Mouse (Mus musculus): Measurements from ENCODE around the gene Hcls1. TPM values are rescaled to one million over a fixed set of nuclear protein-coding genes. Genes with fewer than 3 reads are reported as not detected.

Hcls1 gene
- polyA plus RNA-seq, 1 experiment from 2014 or later = 7.8 TPM

DNA sequence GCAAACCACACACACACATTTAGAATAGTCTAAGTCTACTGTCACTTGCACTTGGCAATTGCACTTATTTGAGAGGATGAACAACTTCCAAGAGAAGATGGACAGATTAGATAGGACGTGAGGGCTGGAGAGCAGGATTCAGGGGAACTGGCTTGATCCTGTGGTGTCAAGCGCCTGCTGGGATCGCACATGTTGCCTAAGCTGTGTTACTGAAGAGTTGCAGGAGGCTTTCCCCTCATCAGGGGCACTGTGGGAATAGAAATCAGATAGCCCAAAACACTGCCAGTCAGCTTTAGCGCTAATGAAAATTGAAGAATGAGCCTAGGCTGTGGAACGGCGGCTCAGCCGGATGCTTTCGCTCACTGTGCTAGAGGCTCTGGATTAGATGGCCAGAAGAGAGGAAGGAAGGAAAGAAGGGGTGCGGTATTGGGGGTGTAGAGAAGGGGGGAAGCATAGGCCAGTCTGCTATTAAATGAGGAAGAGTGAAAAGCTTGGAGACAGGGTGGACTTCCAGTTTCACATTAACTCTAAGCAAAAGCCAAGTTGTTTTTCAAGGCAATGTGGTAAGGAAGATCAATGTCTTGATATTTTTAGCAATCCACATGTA, 64.7 kb downstream of the Hcls1 start:
- H3K4me2 ChIP-seq = no peak overlapping the region
- H3K27ac ChIP-seq = no peak overlapping the region
- ATAC-seq (ENCODE audit: borderline replicate concordance, extremely low read depth, low FRiP score, low TSS enrichment) = no peak
- no peaks in the 10 kb centered on the region for H3K9me3 ChIP-seq
- H3K27me3 ChIP-seq = no peaks in the 10 kb centered on the region
- H3K36me3 ChIP-seq = no peaks in the 10 kb centered on the region
- WGBS = 70% methylated on average over 9 of the region's 9 CpGs
- H3K9ac ChIP-seq = no peak overlapping the region
- H3K4me1 ChIP-seq = no peaks in the 10 kb centered on the region
- H3K4me3 ChIP-seq = no peak overlapping the region

GRCm38 (mm10) chr16:37009262-37009661, 74.5 kb downstream of the Hcls1 start:
- Histone ChIP-seq H3K36me3 (no peaks in the 10 kb centered on the region), H3K27ac (no peak overlapping the region), H3K9ac (no peak overlapping the region), H3K4me2 (no peak overlapping the region), H3K4me3 (no peak overlapping the region), H3K27me3 (no peaks in the 10 kb centered on the region), H3K4me1 (peaks cover 11% of the 10 kb centered on the region; the same call in 1 of the 2 replicates), H3K9me3 (no peaks in the 10 kb centered on the region)
- WGBS = 53% methylated on average over 6 of the region's 6 CpGs
- ATAC-seq (ENCODE audit: borderline replicate concordance, extremely low read depth, low FRiP score, low TSS enrichment) = no peak

DNA sequence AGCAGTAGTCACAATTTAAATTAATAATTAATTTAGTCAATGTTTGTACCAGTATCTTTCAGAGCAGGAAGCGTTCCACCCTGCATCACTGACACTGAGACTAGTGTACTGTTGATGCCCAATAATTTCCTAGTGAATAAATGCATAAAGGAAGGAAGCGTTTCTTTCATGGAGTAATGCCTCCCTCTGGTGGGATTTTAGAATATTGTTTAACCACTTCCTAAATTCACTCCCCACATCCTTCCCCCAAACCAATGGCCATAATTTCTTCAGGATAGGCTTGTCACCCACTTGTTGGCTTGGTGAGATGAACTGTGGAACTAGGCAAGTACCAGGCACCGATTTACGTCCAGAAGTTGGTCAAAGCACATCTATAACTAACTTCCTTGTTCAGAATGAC, 75.6 kb downstream of the Hcls1 start:
- WGBS = 46% methylated on average over 4 of the region's 4 CpGs
- Histone ChIP-seq H3K27ac (no peak overlapping the region), H3K4me2 (0 out of 2 replicates have a peak overlapping the region, but pooled peaks have one; percentile 90)

GRCm38 (mm10) chr16:37011061-37011921, 76.5 kb downstream of the Hcls1 start, which contains the start of gene Polq:
Gene Polq (plus strand): TSS chr16:37011786.
- peak; percentile 99 for ATAC-seq (ENCODE audit: borderline replicate concordance, extremely low read depth, low FRiP score, low TSS enrichment)

More for the DNA sequence above, 75.6 kb downstream of the Hcls1 start:
- no peak for ATAC-seq (ENCODE audit: borderline replicate concordance, extremely low read depth, low FRiP score, low TSS enrichment)
- H3K27me3 ChIP-seq = no peaks in the 10 kb centered on the region
- H3K4me3 ChIP-seq = no peak overlapping the region
- no peaks in the 10 kb centered on the region for H3K36me3 ChIP-seq
- peaks cover 11% of the 10 kb centered on the region; the same call in 1 of the 2 replicates for H3K4me1 ChIP-seq
- H3K9ac ChIP-seq = no peak overlapping the region
- no peaks in the 10 kb centered on the region for H3K9me3 ChIP-seq

GRCm38 (mm10) chr16:37011922-37012289, 77.1 kb downstream of the Hcls1 start:
- Histone ChIP-seq H3K36me3 (no peaks in the 10 kb centered on the region), H3K27me3 (no peaks in the 10 kb centered on the region), H3K27ac (no peak overlapping the region), H3K4me1 (peaks cover 11% of the 10 kb centered on the region; the same call in 1 of the 2 replicates), H3K4me2 (peak overlapping the region; percentile 90), H3K9ac (peak overlapping the region; percentile 80), H3K4me3 (peak overlapping the region; percentile 83), H3K9me3 (no peaks in the 10 kb centered on the region)
- under 1% methylated on average over 26 of the region's 26 CpGs for WGBS
- ATAC-seq (ENCODE audit: borderline replicate concordance, extremely low read depth, low FRiP score, low TSS enrichment) = peak; percentile 61

More at GRCm38 (mm10) chr16:37011061-37011921, 76.5 kb downstream of the Hcls1 start, which contains the start of gene Polq:
- Histone ChIP-seq H3K4me1 (peaks cover 11% of the 10 kb centered on the region; the same call in 1 of the 2 replicates), H3K4me3 (peak within 1 kb of the TSS; percentile 83), H3K27me3 (no peaks in the 10 kb centered on the region), H3K9ac (peak within 1 kb of the TSS; percentile 80), H3K27ac (no peak within 1 kb of the TSS), H3K9me3 (no peaks in the 10 kb centered on the region), H3K36me3 (no peaks in the 10 kb centered on the region), H3K4me2 (peak within 1 kb of the TSS; percentile 90)
- WGBS = 5% methylated on average over 30 of the region's 30 CpGs

GRCm38 (mm10) chr16:37012336-37012735, 77.6 kb downstream of the Hcls1 start:
- H3K9me3 ChIP-seq = no peaks in the 10 kb centered on the region
- peak overlapping the region; percentile 80 for H3K9ac ChIP-seq
- H3K27me3 ChIP-seq = no peaks in the 10 kb centered on the region
- H3K27ac ChIP-seq = no peak overlapping the region
- H3K4me2 ChIP-seq = peak overlapping the region; percentile 90
- ATAC-seq (ENCODE audit: borderline replicate concordance, extremely low read depth, low FRiP score, low TSS enrichment) = no peak
- H3K4me3 ChIP-seq = peak overlapping the region; percentile 83
- H3K4me1 ChIP-seq = peaks cover 11% of the 10 kb centered on the region; the same call in 1 of the 2 replicates
- no peaks in the 10 kb centered on the region for H3K36me3 ChIP-seq
- 24% methylated on average over 5 of the region's 5 CpGs for WGBS

Other genes with a start within 250 kb of the Hcls1 start
- 6.0 and 7.1 TPM in 2 replicates for gene Ildr1, start 241.0 kb upstream of the Hcls1 start, polyA plus RNA-seq (2015; fragmentation: Nextera tagmentation; extraction: Ambion mirVana)
- 41.7 and 42.8 TPM in 2 replicates for gene Slc15a2, start 150.0 kb upstream of the Hcls1 start, polyA plus RNA-seq (2015; fragmentation: Nextera tagmentation; extraction: Ambion mirVana)
- gene Iqcb1, start 106.6 kb upstream of the Hcls1 start, polyA plus RNA-seq (2015; fragmentation: Nextera tagmentation; extraction: Ambion mirVana) = 30.2 and 32.2 TPM in 2 replicates
- 0.90 and 1.5 TPM in 2 replicates for gene Eaf2, start 60.0 kb upstream of the Hcls1 start, polyA plus RNA-seq (2015; fragmentation: Nextera tagmentation; extraction: Ambion mirVana)
- gene Golgb1, start 59.8 kb upstream of the Hcls1 start, polyA plus RNA-seq (2015; fragmentation: Nextera tagmentation; extraction: Ambion mirVana) = 87.6 and 90.5 TPM in 2 replicates
- gene Fbxo40, start 55.5 kb downstream of the Hcls1 start, polyA plus RNA-seq (2015; fragmentation: Nextera tagmentation; extraction: Ambion mirVana) = 0.10 and 0.25 TPM in 2 replicates
- 6.7 and 7.6 TPM in 2 replicates for gene Polq, start 76.8 kb downstream of the Hcls1 start, polyA plus RNA-seq (2015; fragmentation: Nextera tagmentation; extraction: Ambion mirVana)